Mouse (Mus musculus) hindbrain, embryonic 11.5 days (tissue): Measurements from ENCODE around the gene Ccdc152. TPM values are rescaled to one million over a fixed set of nuclear protein-coding genes. Genes with fewer than 3 reads are reported as not detected.

Experiments
- ATAC-seq: fragments of 200-750 bp; cut with Nextera tagmentation; 2 replicates; pipeline ENCODE4 v1.8.0; 2017; ENCODE audit warnings: mild to moderate bottlenecking, moderate TSS enrichment, moderate library complexity; ENCODE audit not compliant: low FRiP score
- DNase-seq: peaks from one replicate; pipeline ENCODE4 v3.0.0-alpha.2; 2015; ENCODE audit warnings: low spot score
- H3K27ac ChIP-seq: fragments of 300-500 bp; sonication (generic); 2 replicates; pipeline ENCODE4 v1.5.1; 2014; ENCODE audit warnings: mild to moderate bottlenecking, low read depth, low read length
- H3K27me3 ChIP-seq: fragments of 300-500 bp; sonication (generic); 2 replicates; pipeline ENCODE4 v1.6.1; 2014; ENCODE audit warnings: mild to moderate bottlenecking, low read length, moderate library complexity, mixed read lengths; ENCODE audit not compliant: control insufficient read depth, insufficient read depth
- H3K36me3 ChIP-seq: fragments of 300-500 bp; sonication (generic); 2 replicates; pipeline ENCODE4 v1.6.1; 2014; ENCODE audit warnings: mild to moderate bottlenecking, low read length, moderate library complexity, mixed read lengths; ENCODE audit not compliant: control insufficient read depth, insufficient read depth
- H3K4me1 ChIP-seq: fragments of 300-500 bp; sonication (generic); replicated peaks from 2 replicates; pipeline ENCODE4 v1.6.1; 2014; ENCODE audit warnings: low read length, mixed read lengths; ENCODE audit not compliant: control insufficient read depth, insufficient read depth
- H3K4me2 ChIP-seq: fragments of 300-500 bp; sonication (generic); replicated peaks from 2 replicates; pipeline ENCODE4 v1.6.1; 2014; ENCODE audit warnings: mild to moderate bottlenecking, low read depth, low read length
- H3K4me3 ChIP-seq: fragments of 300-500 bp; sonication (generic); 2 replicates; pipeline ENCODE4 v1.5.1; 2014; ENCODE audit warnings: low read depth, low read length
- H3K9ac ChIP-seq: fragments of 300-500 bp; sonication (generic); 2 replicates; pipeline ENCODE4 v1.6.1; 2014; ENCODE audit warnings: low read depth, low read length
- H3K9me3 ChIP-seq: fragments of 300-500 bp; sonication (generic); 2 replicates; pipeline ENCODE4 v1.6.1; 2016; ENCODE audit warnings: low read length; ENCODE audit not compliant: control insufficient read depth
- WGBS: fragments of 180-500 bp; shearing (Covaris S2); extraction: QIAGEN DNeasy Blood & Tissue Kit; methylation state at CpG from one replicate; pipeline ENCODE4 v1.1.7; 2014; 5-methylcytosine and 5-hydroxymethylcytosine counted together
- polyA plus RNA-seq: library from polyadenylated mRNA; unstranded; fragments of >200 nt; fragmentation: Nextera tagmentation; extraction: Ambion mirVana; gene quantifications from 2 replicates; pipeline ENCODE4 v1.2.1, GENCODE M21; 2014

The Ccdc152 gene
- polyA plus RNA-seq, 1 experiment from 2014 or later: not detected

GRCm38 (mm10) chr15:3323041-3323440 is 19.7 kb upstream of the Ccdc152 start:
- no peak for DNase-seq
- H3K9ac ChIP-seq: no peak overlapping the region
- H3K36me3 ChIP-seq: no peaks in the 10 kb centered on the region
- H3K9me3 ChIP-seq: no peaks in the 10 kb centered on the region
- H3K27ac ChIP-seq: no peak overlapping the region
- no peaks in the 10 kb centered on the region for H3K27me3 ChIP-seq
- H3K4me1 ChIP-seq: no peaks in the 10 kb centered on the region
- H3K4me3 ChIP-seq: no peak overlapping the region
- no peak for ATAC-seq
- no peak overlapping the region for H3K4me2 ChIP-seq

GRCm38 (mm10) chr15:3319929-3320328 is 16.6 kb upstream of the Ccdc152 start:
- no peak overlapping the region for H3K4me3 ChIP-seq
- H3K4me2 ChIP-seq: no peak overlapping the region
- no peaks in the 10 kb centered on the region for H3K36me3 ChIP-seq
- ATAC-seq: no peak
- H3K4me1 ChIP-seq: no peaks in the 10 kb centered on the region
- WGBS: 89% methylated on average over 9 of the region's 9 CpGs
- no peaks in the 10 kb centered on the region for H3K27me3 ChIP-seq
- H3K9ac ChIP-seq: no peak overlapping the region
- DNase-seq: no peak
- H3K9me3 ChIP-seq: no peaks in the 10 kb centered on the region
- no peak overlapping the region for H3K27ac ChIP-seq

- no peak overlapping the region for H3K4me2 ChIP-seq
- no peak overlapping the region for H3K4me3 ChIP-seq
- no peaks in the 10 kb centered on the region for H3K27me3 ChIP-seq
- no peak overlapping the region for H3K27ac ChIP-seq
- DNase-seq (no peak), ATAC-seq (no peak)
- 83% methylated on average over 2 of the region's 2 CpGs for WGBS
- no peaks in the 10 kb centered on the region for H3K4me1 ChIP-seq
- no peaks in the 10 kb centered on the region for H3K9me3 ChIP-seq
- H3K9ac ChIP-seq: no peak overlapping the region
- H3K36me3 ChIP-seq: no peaks in the 10 kb centered on the region
Measured at GRCm38 (mm10) chr15:3316617-3317016, 13.3 kb upstream of the Ccdc152 start.

GRCm38 (mm10) chr15:3312937-3313336 is 9.6 kb upstream of the Ccdc152 start:
- ATAC-seq: no peak
- Histone ChIP-seq H3K27ac (no peak overlapping the region), H3K36me3 (no peaks in the 10 kb centered on the region), H3K4me1 (no peaks in the 10 kb centered on the region), H3K4me2 (no peak overlapping the region), H3K9me3 (no peaks in the 10 kb centered on the region), H3K27me3 (no peaks in the 10 kb centered on the region), H3K9ac (no peak overlapping the region), H3K4me3 (no peak overlapping the region)
- DNase-seq: no peak

- ATAC-seq: no peak
Measured at GRCm38 (mm10) chr15:3309856-3310255, 6.5 kb upstream of the Ccdc152 start.

GRCm38 (mm10) chr15:3300361-3301100 is 2.8 kb downstream of the Ccdc152 start:
- DNase-seq (no peak), ATAC-seq (no peak)
- 79% methylated on average over 4 of the region's 4 CpGs for WGBS

More at GRCm38 (mm10) chr15:3309856-3310255, 6.5 kb upstream of the Ccdc152 start:
- Histone ChIP-seq H3K4me1 (no peaks in the 10 kb centered on the region), H3K27me3 (no peaks in the 10 kb centered on the region), H3K27ac (no peak overlapping the region), H3K9ac (no peak overlapping the region), H3K9me3 (no peaks in the 10 kb centered on the region), H3K4me3 (no peak overlapping the region), H3K36me3 (no peaks in the 10 kb centered on the region), H3K4me2 (no peak overlapping the region)
- WGBS: 89% methylated on average over 3 of the region's 3 CpGs
- DNase-seq: no peak

GRCm38 (mm10) chr15:3297615-3298014 is 5.7 kb downstream of the Ccdc152 start:
- DNase-seq (no peak), ATAC-seq (no peak)
- Histone ChIP-seq H3K36me3 (no peaks in the 10 kb centered on the region), H3K4me2 (no peak overlapping the region), H3K9ac (no peak overlapping the region), H3K9me3 (no peaks in the 10 kb centered on the region), H3K27ac (no peak overlapping the region), H3K4me1 (no peaks in the 10 kb centered on the region), H3K27me3 (no peaks in the 10 kb centered on the region), H3K4me3 (no peak overlapping the region)
- WGBS: 86% methylated on average over 8 of the region's 8 CpGs

More at GRCm38 (mm10) chr15:3300361-3301100, 2.8 kb downstream of the Ccdc152 start:
- no peaks in the 10 kb centered on the region for H3K27me3 ChIP-seq
- H3K9me3 ChIP-seq: no peaks in the 10 kb centered on the region
- no peak overlapping the region for H3K27ac ChIP-seq
- no peak overlapping the region for H3K9ac ChIP-seq
- H3K36me3 ChIP-seq: no peaks in the 10 kb centered on the region
- H3K4me3 ChIP-seq: no peak overlapping the region
- H3K4me2 ChIP-seq: no peak overlapping the region
- H3K4me1 ChIP-seq: no peaks in the 10 kb centered on the region

- no peak for DNase-seq
- 83% methylated on average over 1 of the region's 1 CpGs for WGBS
Measured at GRCm38 (mm10) chr15:3295986-3296385, 7.3 kb downstream of the Ccdc152 start.

GRCm38 (mm10) chr15:3293477-3293876 is 9.8 kb downstream of the Ccdc152 start:
- no peak overlapping the region for H3K4me2 ChIP-seq
- DNase-seq (no peak), ATAC-seq (no peak)
- no peaks in the 10 kb centered on the region for H3K36me3 ChIP-seq
- H3K27ac ChIP-seq: no peak overlapping the region
- H3K4me1 ChIP-seq: no peaks in the 10 kb centered on the region
- WGBS: 63% methylated on average over 1 of the region's 1 CpGs
- H3K27me3 ChIP-seq: no peaks in the 10 kb centered on the region
- H3K4me3 ChIP-seq: no peak overlapping the region
- no peaks in the 10 kb centered on the region for H3K9me3 ChIP-seq
- no peak overlapping the region for H3K9ac ChIP-seq

More at GRCm38 (mm10) chr15:3295986-3296385, 7.3 kb downstream of the Ccdc152 start:
- no peak for ATAC-seq
- no peaks in the 10 kb centered on the region for H3K9me3 ChIP-seq
- H3K36me3 ChIP-seq: no peaks in the 10 kb centered on the region
- H3K27ac ChIP-seq: no peak overlapping the region
- no peak overlapping the region for H3K9ac ChIP-seq
- no peaks in the 10 kb centered on the region for H3K4me1 ChIP-seq
- H3K4me3 ChIP-seq: no peak overlapping the region
- H3K4me2 ChIP-seq: no peak overlapping the region
- H3K27me3 ChIP-seq: no peaks in the 10 kb centered on the region
